Mouse (Mus musculus): ENCODE measurements around the gene Col4a3.

Col4a3 gene

GRCm38 (mm10) chr1:82586713-82587399 lies at the start of gene Col4a3, which contains the start of gene Col4a4:
Gene Col4a3 (plus strand): TSS chr1:82586921.
Gene Col4a4 (minus strand): TSS chr1:82586849.
- DNase-seq: peak; percentile 86

- DNase-seq: no peak
Measured at GRCm38 (mm10) chr1:82537848-82538247, 48.9 kb upstream of the Col4a3 start.

GRCm38 (mm10) chr1:82540056-82540455 lies 46.7 kb upstream of the Col4a3 start:
- peak; percentile 30 for DNase-seq

- DNase-seq: no peak
Measured at GRCm38 (mm10) chr1:82543934-82544333, 42.8 kb upstream of the Col4a3 start.

- DNase-seq: peak; percentile 23
Measured at GRCm38 (mm10) chr1:82544419-82545185, 42.1 kb upstream of the Col4a3 start.

GRCm38 (mm10) chr1:82545199-82545960 lies 41.3 kb upstream of the Col4a3 start:
- DNase-seq: no peak

GRCm38 (mm10) chr1:82554443-82554850 lies 32.3 kb upstream of the Col4a3 start:
- no peak for DNase-seq

- DNase-seq: no peak
Measured at GRCm38 (mm10) chr1:82554889-82555288, 31.8 kb upstream of the Col4a3 start.

GRCm38 (mm10) chr1:82560223-82560622 lies 26.5 kb upstream of the Col4a3 start:
- DNase-seq: no peak

- no peak for DNase-seq
Measured at GRCm38 (mm10) chr1:82569405-82569804, 17.3 kb upstream of the Col4a3 start.

- peak; percentile 68 for DNase-seq
Measured at GRCm38 (mm10) chr1:82571758-82572157, 15.0 kb upstream of the Col4a3 start.

GRCm38 (mm10) chr1:82575681-82576080 lies 11.0 kb upstream of the Col4a3 start:
- no peak for DNase-seq

GRCm38 (mm10) chr1:82576182-82576581 lies 10.5 kb upstream of the Col4a3 start:
- no peak for DNase-seq

GRCm38 (mm10) chr1:82577339-82577738 lies 9.4 kb upstream of the Col4a3 start:
- DNase-seq: no peak

GRCm38 (mm10) chr1:82577915-82578314 lies 8.8 kb upstream of the Col4a3 start:
- DNase-seq: peak; percentile 90

- peak; percentile 57 for DNase-seq
Measured at GRCm38 (mm10) chr1:82578320-82578719, 8.4 kb upstream of the Col4a3 start.

GRCm38 (mm10) chr1:82585981-82586380 lies 740 bp upstream of the Col4a3 start:
- no peak for DNase-seq

GRCm38 (mm10) chr1:82590266-82590665 lies 3.5 kb downstream of the Col4a3 start:
- peak; percentile 92 for DNase-seq

- DNase-seq: peak; percentile 84
Measured at GRCm38 (mm10) chr1:82596864-82597596, 10.3 kb downstream of the Col4a3 start.

- no peak for DNase-seq
Measured at GRCm38 (mm10) chr1:82603198-82603950, 16.7 kb downstream of the Col4a3 start.

- no peak for DNase-seq
Measured at GRCm38 (mm10) chr1:82605347-82605746, 18.6 kb downstream of the Col4a3 start.

GRCm38 (mm10) chr1:82605856-82606255 lies 19.1 kb downstream of the Col4a3 start:
- peak; percentile 89 for DNase-seq
